Mouse (Mus musculus) intestine, embryonic 14.5 days (tissue): ENCODE data around the gene Cep170. TPM values are rescaled to one million over a fixed set of nuclear protein-coding genes. Genes with fewer than 3 reads are reported as not detected.

Experiments
- ATAC-seq: fragments of 200-750 bp; cut with Nextera tagmentation; replicated peaks from 2 replicates; pipeline ENCODE4 v1.8.0; 2017; ENCODE audit warnings: low read depth, moderate number of reproducible peaks, moderate TSS enrichment, moderate library complexity; ENCODE audit not compliant: low FRiP score, low TSS enrichment
- DNase-seq: peaks from one replicate; pipeline ENCODE4 v3.0.0-alpha.2; 2018; ENCODE audit warnings: low spot score
- H3K27ac ChIP-seq: fragments of 300-500 bp; sonication (generic); 2 replicates; pipeline ENCODE4 v1.5.1; 2014; ENCODE audit warnings: low read depth, mild to moderate bottlenecking, control low read depth
- H3K27me3 ChIP-seq: fragments of 300-500 bp; sonication (generic); replicated peaks from 2 replicates; pipeline ENCODE4 v1.6.1; 2014; ENCODE audit warnings: low read length, control low read depth; ENCODE audit not compliant: control insufficient read depth, insufficient read depth
- H3K36me3 ChIP-seq: fragments of 300-500 bp; sonication (generic); 2 replicates; pipeline ENCODE4 v1.6.1; 2014; ENCODE audit warnings: low read length, control low read depth; ENCODE audit not compliant: control insufficient read depth, insufficient read depth
- H3K4me1 ChIP-seq: fragments of 300-500 bp; sonication (generic); replicated peaks from 2 replicates; pipeline ENCODE4 v1.6.1; 2014; ENCODE audit warnings: low read length, control low read depth, mixed read lengths; ENCODE audit not compliant: control insufficient read depth, insufficient read depth
- H3K4me2 ChIP-seq: fragments of 300-500 bp; sonication (generic); 2 replicates; pipeline ENCODE4 v1.6.1; 2014; ENCODE audit warnings: low read length
- H3K4me3 ChIP-seq: fragments of 300-500 bp; sonication (generic); 2 replicates; pipeline ENCODE4 v1.5.1; 2014; ENCODE audit warnings: low read depth, low read length, control low read depth, mixed read lengths
- H3K9ac ChIP-seq: fragments of 300-500 bp; sonication (generic); 2 replicates; pipeline ENCODE4 v1.6.1; 2014; ENCODE audit warnings: mild to moderate bottlenecking, low read length
- H3K9me3 ChIP-seq: fragments of 300-500 bp; sonication (generic); 2 replicates; pipeline ENCODE4 v1.6.1; 2016; ENCODE audit warnings: low read length, control low read depth; ENCODE audit not compliant: control insufficient read depth
- WGBS: fragments of 180-500 bp; shearing (Covaris S2); extraction: QIAGEN DNeasy Blood & Tissue Kit; methylation state at CpG from one replicate; pipeline ENCODE4 v1.1.7; 2014; 5-methylcytosine and 5-hydroxymethylcytosine counted together
- polyA plus RNA-seq: library from polyadenylated mRNA; unstranded; fragments of >200 nt; fragmentation: Nextera tagmentation; extraction: Ambion mirVana; gene quantifications from 2 replicates; pipeline ENCODE4 v1.2.1, GENCODE M21; 2014

Cep170 gene
- polyA plus RNA-seq, 1 experiment from 2014 or later: 23.5 TPM

DNA sequence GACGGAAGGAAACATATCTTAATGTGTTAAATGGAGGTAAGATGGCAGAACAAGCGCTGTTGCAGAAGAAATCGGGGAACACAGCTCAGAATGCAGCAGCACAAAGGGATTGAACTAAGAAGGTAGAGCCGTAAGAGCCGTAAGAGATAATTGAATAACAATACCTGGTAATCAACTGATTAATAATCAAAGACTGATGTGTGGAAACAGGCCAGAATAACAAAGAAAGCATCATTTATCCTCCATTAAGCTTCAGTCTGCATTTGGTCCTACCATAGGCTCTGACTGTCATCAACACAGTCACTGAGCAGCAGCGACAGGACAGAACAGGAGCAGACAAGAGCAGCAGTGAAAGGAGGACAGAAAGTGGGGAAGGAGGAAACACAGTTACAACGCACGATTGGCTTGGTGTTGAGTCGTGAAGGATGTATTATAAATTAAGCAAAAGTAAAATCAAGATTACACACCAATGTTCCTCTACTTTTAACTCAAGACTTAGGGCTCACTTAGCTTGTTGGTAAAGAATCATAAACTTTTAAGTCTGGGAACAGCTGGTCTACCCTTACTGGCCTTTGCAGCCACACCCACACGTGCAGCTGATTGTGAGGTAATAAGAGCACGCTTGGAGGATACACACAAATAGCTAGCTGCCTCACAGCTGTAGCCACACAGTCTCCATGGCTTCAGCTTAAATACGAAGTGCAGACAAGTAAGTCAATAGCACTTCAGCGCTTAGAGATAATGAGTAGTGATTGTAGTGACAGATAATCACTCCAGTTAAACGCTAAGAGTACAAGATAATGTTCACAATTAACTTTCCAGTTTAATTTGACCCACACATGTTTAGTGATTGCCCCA, 59.8 kb downstream of the Cep170 start:
- no peak for ATAC-seq
- H3K36me3 ChIP-seq: peaks cover 51% of the 10 kb centered on the region
- H3K9me3 ChIP-seq: no peaks in the 10 kb centered on the region
- no peak overlapping the region for H3K4me3 ChIP-seq
- DNase-seq: no peak
- no peaks in the 10 kb centered on the region for H3K27me3 ChIP-seq
- no peaks in the 10 kb centered on the region for H3K4me1 ChIP-seq
- H3K4me2 ChIP-seq: no peak overlapping the region
- no peak overlapping the region for H3K9ac ChIP-seq
- 77% methylated on average over 14 of the region's 14 CpGs for WGBS
- H3K27ac ChIP-seq: no peak overlapping the region

DNA sequence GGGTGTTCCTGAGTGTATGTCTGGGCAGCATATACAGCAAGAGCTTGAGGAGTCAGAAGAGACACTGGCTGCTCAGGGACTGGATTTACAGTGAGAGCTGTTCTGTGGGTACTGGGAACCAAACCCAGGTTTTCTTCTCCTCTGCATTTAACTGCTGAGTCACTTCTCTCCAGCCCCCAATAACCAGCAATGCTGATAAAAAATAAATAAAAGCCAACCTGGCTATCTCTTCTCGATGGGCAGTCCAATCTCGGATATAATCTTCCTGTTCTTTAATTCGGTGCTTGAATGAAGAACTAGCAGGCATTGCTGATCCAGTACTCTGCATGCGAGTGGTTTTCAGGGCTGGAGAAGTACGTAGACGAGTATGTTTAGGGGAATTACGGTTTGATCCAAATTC, 64.2 kb downstream of the Cep170 start:
- no peak overlapping the region for H3K4me2 ChIP-seq
- WGBS: 90% methylated on average over 7 of the region's 7 CpGs
- DNase-seq: no peak

DNA sequence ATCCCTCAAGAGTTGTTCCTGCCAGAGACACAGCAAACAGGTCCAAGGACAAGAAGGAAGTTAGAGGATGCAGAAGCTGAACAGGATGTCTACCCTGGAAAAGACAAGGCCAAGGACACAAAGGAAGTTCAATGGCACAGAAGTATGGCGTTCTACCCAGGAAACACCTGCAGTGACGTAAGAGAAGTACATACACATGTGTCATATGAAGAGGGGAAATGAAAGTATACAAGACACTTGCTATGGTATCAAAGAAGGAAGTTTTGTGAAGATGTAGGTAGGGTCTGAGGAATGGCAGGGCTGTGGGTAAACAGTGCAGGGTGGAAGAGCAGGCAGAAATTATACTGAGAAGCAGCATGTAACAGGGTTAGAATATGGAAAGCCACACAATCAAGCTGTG, 81.0 kb downstream of the Cep170 start:
- Histone ChIP-seq H3K4me1 (no peaks in the 10 kb centered on the region), H3K36me3 (peaks cover 63% of the 10 kb centered on the region), H3K9ac (no peak overlapping the region), H3K9me3 (no peaks in the 10 kb centered on the region), H3K27me3 (no peaks in the 10 kb centered on the region), H3K27ac (no peak overlapping the region), H3K4me2 (no peak overlapping the region), H3K4me3 (no peak overlapping the region)
- DNase-seq (no peak), ATAC-seq (no peak)
- WGBS: 96% methylated on average over 2 of the region's 2 CpGs

More for the DNA sequence above, 64.2 kb downstream of the Cep170 start:
- no peak overlapping the region for H3K9ac ChIP-seq
- no peak for ATAC-seq
- no peaks in the 10 kb centered on the region for H3K9me3 ChIP-seq
- no peak overlapping the region for H3K27ac ChIP-seq
- H3K4me1 ChIP-seq: no peaks in the 10 kb centered on the region
- H3K36me3 ChIP-seq: peaks cover 26% of the 10 kb centered on the region
- H3K27me3 ChIP-seq: no peaks in the 10 kb centered on the region
- no peak overlapping the region for H3K4me3 ChIP-seq

DNA sequence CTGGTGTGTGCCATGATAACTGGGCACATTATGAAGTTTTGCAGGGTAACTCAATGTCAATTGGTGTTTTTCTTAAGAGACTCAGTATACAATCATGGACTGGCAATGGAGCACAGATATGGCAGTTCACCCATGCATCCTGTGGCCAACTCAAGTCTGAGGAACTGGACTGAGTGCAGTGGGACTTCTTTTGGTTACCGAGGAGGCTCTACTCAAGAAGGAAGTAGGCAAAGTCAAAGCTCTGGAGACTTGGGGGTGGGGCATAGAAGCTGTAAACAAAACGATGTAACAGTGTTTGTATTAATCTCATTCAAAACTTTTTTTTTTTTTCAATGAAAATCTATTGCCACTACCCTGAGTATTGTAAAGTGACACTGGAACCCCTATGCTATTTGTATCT, 83.3 kb downstream of the Cep170 start:
- no peaks in the 10 kb centered on the region for H3K9me3 ChIP-seq
- H3K4me2 ChIP-seq: no peak overlapping the region
- no peak for ATAC-seq
- H3K27ac ChIP-seq: no peak overlapping the region
- H3K4me1 ChIP-seq: no peaks in the 10 kb centered on the region
- H3K9ac ChIP-seq: no peak overlapping the region
- DNase-seq: no peak
- no peaks in the 10 kb centered on the region for H3K27me3 ChIP-seq
- 88% methylated on average over 2 of the region's 2 CpGs for WGBS
- H3K4me3 ChIP-seq: no peak overlapping the region
- H3K36me3 ChIP-seq: peaks cover 42% of the 10 kb centered on the region

DNA sequence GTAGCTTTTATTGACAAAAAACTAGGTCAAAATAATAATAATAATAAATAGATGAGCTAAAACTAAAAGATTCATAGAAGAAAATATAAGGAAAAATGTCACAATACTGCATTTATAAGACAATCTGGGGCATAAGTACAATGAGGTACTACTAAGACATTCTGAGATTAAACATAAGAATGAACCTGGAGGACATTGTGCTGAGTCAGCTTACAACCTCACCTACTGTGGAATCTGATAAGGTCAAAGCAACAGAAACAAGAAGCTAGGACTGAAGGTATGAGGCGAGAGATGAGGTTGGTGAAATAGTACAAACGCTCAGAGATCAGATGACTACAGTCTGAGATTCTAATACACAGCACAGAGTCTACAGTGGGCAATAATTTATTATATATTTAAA, 86.5 kb downstream of the Cep170 start:
- Histone ChIP-seq H3K27me3 (no peaks in the 10 kb centered on the region), H3K9me3 (no peaks in the 10 kb centered on the region), H3K36me3 (peaks cover 20% of the 10 kb centered on the region), H3K4me2 (no peak overlapping the region), H3K4me3 (no peak overlapping the region), H3K4me1 (no peaks in the 10 kb centered on the region), H3K27ac (no peak overlapping the region), H3K9ac (no peak overlapping the region)
- ATAC-seq (no peak), DNase-seq (no peak)
- WGBS: 81% methylated on average over 2 of the region's 2 CpGs

DNA sequence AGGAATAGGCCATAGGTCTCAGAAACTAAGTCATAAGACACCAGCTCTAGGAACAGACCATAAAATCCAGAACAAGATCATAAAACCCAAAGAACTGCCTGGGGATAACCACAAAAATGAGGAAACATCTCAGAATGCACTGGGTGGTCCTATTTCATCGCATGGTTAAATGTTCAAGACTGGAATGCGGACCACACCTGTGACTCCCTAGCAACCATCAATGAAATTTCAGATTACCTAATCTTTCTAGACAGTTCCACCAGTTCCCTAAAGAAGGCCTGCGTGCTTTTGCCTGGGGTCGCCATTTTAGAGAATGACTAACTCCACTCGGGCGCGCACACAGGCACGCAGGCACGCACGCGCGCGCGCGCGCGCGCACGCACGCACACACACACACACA, 89.1 kb downstream of the Cep170 start:
- 95% methylated on average over 20 of the region's 20 CpGs for WGBS

DNA sequence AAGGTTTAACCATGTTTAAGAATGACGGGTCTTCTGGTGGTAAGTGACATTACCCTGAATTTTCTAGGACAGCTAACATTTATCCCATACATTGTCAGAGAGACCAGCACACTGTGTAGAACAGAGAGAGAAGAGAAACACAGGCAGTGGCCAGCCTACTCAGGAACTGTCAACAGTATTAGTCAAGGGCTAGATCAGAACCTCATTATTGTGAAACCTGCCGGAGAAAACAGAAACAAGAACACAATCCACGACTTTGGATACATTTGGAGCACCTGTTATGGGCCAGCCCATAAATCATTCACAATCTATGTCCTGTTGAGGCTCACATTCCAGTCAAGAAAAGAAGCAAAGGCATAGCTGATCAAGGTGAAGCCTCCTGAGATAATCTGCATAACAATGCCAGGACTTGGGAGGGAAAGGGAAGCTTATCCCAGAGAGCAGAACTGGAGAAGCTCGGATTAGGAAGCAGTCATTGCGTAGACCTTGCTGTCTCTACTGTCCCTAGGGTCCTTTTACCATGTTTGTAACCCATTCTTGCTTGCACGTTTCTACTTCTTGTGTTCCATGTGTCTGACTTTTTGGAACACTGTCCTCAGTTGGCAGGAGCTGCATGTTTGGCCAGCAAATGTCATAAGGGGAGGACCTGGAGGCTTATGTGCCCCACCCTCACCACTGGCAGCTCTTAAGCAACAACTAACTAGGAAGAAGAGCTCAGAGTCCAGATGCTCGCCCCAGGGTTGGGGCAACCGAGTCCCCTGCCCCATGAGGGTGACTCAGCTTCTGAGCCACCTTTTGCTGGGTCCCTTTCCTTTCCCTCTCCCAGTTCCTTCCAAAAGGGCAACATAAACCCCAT, 89.8 kb downstream of the Cep170 start:
- H3K9me3 ChIP-seq: no peaks in the 10 kb centered on the region
- H3K4me1 ChIP-seq: no peaks in the 10 kb centered on the region
- ATAC-seq: no peak
- H3K4me3 ChIP-seq: no peak overlapping the region
- H3K27me3 ChIP-seq: no peaks in the 10 kb centered on the region
- no peak overlapping the region for H3K9ac ChIP-seq
- H3K36me3 ChIP-seq: 0 out of 2 replicates have a peak, but pooled peaks cover 3% of the 10 kb centered on the region
- no peak overlapping the region for H3K4me2 ChIP-seq
- H3K27ac ChIP-seq: no peak overlapping the region
- DNase-seq: no peak
- WGBS: 73% methylated on average over 8 of the region's 8 CpGs

More for the DNA sequence above, 89.1 kb downstream of the Cep170 start:
- no peak overlapping the region for H3K27ac ChIP-seq
- ATAC-seq (no peak), DNase-seq (no peak)
- no peaks in the 10 kb centered on the region for H3K9me3 ChIP-seq
- H3K4me1 ChIP-seq: no peaks in the 10 kb centered on the region
- 0 out of 2 replicates have a peak, but pooled peaks cover 4% of the 10 kb centered on the region for H3K36me3 ChIP-seq
- H3K27me3 ChIP-seq: no peaks in the 10 kb centered on the region
- H3K9ac ChIP-seq: no peak overlapping the region
- no peak overlapping the region for H3K4me2 ChIP-seq
- no peak overlapping the region for H3K4me3 ChIP-seq

DNA sequence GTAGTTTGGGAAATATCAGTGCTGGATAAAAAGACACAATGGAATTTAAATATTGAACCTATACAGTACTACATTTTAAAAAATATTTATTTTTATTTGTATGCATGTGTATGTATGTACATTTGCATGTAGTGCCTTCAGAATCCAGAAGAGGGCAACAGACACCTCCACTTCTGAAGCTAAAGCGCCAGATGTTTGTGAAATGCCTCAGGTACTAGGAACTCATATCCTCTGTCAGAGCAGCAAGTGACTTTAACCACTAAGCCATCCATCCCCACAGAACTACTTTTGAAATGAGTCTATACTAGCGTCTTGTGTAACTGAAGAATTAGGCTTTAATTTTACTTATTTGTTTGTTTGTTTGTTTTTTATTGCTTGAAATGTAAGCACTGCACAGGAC, 101.4 kb downstream of the Cep170 start:
- Histone ChIP-seq H3K27me3 (no peaks in the 10 kb centered on the region), H3K36me3 (no peaks in the 10 kb centered on the region), H3K27ac (no peak overlapping the region), H3K9me3 (no peaks in the 10 kb centered on the region), H3K4me3 (no peak overlapping the region), H3K4me1 (no peaks in the 10 kb centered on the region), H3K4me2 (no peak overlapping the region), H3K9ac (no peak overlapping the region)
- 43% methylated on average over 2 of the region's 2 CpGs for WGBS
- ATAC-seq: no peak
- DNase-seq: no peak
